Mouse (Mus musculus) MEL (cell line): Measurements from ENCODE around the gene Daam1.

ENCODE experiments used
- CTCF ChIP-seq, 3 experiments: IDR thresholded peaks in 2 of 3; conservative IDR thresholded peaks in 1 of 3; 2 replicates each; pipeline ENCODE4 v1.5.1; 2011 to 2012; ENCODE audit warnings: low read length in 3 of 3, low read depth in 2 of 3, mild to moderate bottlenecking in 2 of 3, improper control_type of control experiment in 1 of 3, inconsistent platforms in 1 of 3, mixed read lengths in 1 of 3, moderate library complexity in 1 of 3; ENCODE audit not compliant: control insufficient read depth in 1 of 3, insufficient read depth in 1 of 3, poor library complexity in 1 of 3, severe bottlenecking in 1 of 3
- GATA1 ChIP-seq: IDR thresholded peaks from 2 replicates; pipeline ENCODE4 v1.6.1; 2011; ENCODE audit warnings: low read depth, low read length, improper control_type of control experiment
- MAX ChIP-seq: IDR thresholded peaks from 2 replicates; pipeline ENCODE4 v1.6.1; 2011; ENCODE audit warnings: low read length, improper control_type of control experiment
- POLR2A ChIP-seq, 2 experiments: IDR thresholded peaks; 2 replicates each; pipeline ENCODE4 v1.6.1; 2011 to 2012; ENCODE audit warnings: low read length in 2 of 2, mild to moderate bottlenecking in 2 of 2, control low read depth in 1 of 2, improper control_type of control experiment in 1 of 2, low read depth in 1 of 2, moderate library complexity in 1 of 2; ENCODE audit not compliant: control insufficient read depth in 1 of 2, insufficient read depth in 1 of 2, poor library complexity in 1 of 2
- POLR2AphosphoS2 ChIP-seq: IDR thresholded peaks from 2 replicates; pipeline ENCODE4 v1.6.1; 2011; ENCODE audit warnings: low read length, improper control_type of control experiment
- RCOR1 ChIP-seq: IDR thresholded peaks from 2 replicates; pipeline ENCODE4 v1.6.1; 2012; ENCODE audit warnings: low read depth, mild to moderate bottlenecking, inconsistent platforms, low read length, improper control_type of control experiment
- TAL1 ChIP-seq: IDR thresholded peaks from 2 replicates; pipeline ENCODE4 v1.6.1; 2012; ENCODE audit warnings: mild to moderate bottlenecking, inconsistent platforms, low read length, moderate library complexity, mixed read lengths

DNA sequence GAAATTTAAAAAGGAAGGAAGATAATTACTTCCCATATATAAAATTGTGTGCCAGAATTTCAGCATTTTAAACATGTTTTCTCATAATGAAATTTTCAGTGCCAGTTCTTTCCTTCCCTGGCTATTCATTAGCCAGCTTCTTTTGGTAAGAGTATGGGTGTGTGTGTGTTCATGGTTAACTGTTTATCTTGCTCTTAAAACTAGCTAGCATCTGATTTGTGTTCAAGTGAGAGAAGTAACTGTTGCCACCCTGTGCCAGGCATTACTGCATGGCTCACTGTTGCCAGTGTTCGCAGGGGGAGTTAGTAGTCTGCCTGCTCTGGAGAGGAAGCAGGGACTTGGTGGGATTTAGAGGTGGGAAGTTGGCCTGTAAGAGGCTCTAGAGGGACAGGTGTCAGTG is 81.4 kb downstream of the Daam1 start:
- TF ChIP-seq POLR2A (IDR thresholded peaks at IDR 0.05; ENCODE audit: control insufficient read depth in 1 of 2, insufficient read depth in 1 of 2, low read depth in 1 of 2, low read length in 2 of 2, poor library complexity in 1 of 2) (no peak), RCOR1 (no peak), GATA1 (no peak), CTCF (IDR thresholded peaks at IDR 0.05 in 2 of 3, conservative IDR thresholded peaks at IDR 0.05 in 1 of 3; ENCODE audit: control insufficient read depth in 1 of 3, insufficient read depth in 1 of 3, low read depth in 2 of 3, low read length in 3 of 3, poor library complexity in 1 of 3, severe bottlenecking in 1 of 3) (no peak), POLR2AphosphoS2 (no peak), MAX (no peak), TAL1 (no peak)
